Mouse (Mus musculus): ENCODE results near the gene Cers5. TPM values are rescaled to one million over a fixed set of nuclear protein-coding genes. Genes with fewer than 3 reads are reported as not detected.

The Cers5 gene
- polyA plus RNA-seq, 1 experiment = not detected

DNA sequence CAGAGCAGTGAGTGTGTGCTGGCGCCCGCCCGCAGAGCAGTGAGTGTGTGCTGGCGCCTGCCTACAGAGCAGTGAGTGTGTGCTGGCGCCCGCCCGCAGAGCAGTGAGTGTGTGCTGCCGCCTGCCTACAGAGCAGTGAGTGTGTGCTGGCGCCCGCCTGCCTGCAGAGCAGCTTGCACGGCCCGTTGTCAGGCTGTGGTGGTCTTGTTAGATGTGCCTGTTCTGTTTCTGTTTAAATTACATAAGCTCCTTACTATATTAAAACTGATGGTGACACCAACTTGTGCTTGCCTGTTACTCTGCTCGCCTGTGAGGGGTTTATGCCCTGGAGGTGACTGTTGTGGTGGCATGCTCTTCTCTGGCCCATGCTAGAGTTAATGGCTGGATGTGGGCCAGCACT lies 64.5 kb downstream of the Cers5 start:
- peaks cover 58% of the 10 kb centered on the region for H3K4me1 ChIP-seq (ENCODE audit: control insufficient read depth, insufficient read depth, low read length)
- no peak overlapping the region for H3K4me3 ChIP-seq (ENCODE audit: insufficient read depth, low read depth, low read length)
- no peak overlapping the region for H3K27ac ChIP-seq (ENCODE audit: insufficient read depth, low read depth, low read length)
- 83% methylated on average over 13 of the region's 13 CpGs for WGBS
- TF ChIP-seq POLR2A (IDR thresholded peaks at IDR 0.05; ENCODE audit: insufficient read depth, low read depth, low read length) (no peak), CTCF (IDR thresholded peaks at IDR 0.05; ENCODE audit: insufficient read depth, low read depth, low read length) (no peak)

DNA sequence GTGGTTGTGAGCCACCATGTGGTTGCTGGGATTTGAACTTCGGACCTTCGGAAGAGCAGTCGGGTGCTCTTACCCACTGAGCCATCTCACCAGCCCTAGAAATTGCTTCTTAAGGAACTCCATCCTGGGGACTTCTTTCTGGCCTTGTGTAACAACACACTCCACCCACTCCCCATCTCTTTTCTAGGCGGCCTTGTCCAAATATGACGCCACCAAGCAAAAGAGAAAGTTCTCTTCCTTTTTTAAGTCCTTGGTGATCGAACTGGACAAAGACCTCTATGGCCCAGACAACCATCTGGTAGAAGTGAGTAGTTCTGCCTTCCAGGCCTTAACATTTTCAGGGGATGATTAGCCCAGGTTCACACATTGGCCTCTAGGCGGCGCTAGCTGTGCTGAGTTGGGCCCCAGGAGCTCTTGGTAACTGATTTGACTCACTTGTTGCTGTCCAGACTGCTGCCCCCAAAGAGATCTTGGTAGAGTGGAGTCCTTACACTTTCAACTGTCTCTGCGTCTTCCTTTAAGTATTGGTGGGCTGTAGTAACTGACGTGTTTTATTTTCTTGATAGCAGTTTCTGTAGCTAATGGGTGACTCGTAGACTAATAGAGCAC lies 67.1 kb downstream of the Cers5 start, which contains the start of gene Gm17349:
TSS of gene Gm17349 (minus strand) at position 51 of the 609 bp plus-strand sequence.
- 39% methylated on average over 11 of the region's 11 CpGs for WGBS

DNA sequence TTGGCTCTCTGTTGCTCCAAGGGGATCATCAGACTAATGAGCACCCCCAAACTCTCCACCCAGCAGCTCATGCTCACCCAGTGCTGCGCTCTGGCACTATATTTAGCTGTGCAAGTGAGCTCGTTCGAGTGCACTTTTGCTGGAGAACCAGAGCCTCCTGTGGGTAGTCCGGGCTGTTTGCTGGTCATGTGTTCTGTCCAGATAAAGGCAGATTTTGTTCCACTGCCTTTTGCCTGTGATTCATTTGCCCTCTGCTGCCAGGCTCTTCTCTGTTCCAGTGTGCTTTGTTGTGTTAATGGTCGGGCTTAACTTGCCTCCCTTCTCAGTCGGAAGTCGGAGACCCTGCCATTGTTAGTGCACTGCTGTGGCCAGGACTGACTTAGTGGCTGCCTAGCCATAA lies 67.8 kb downstream of the Cers5 start:
- TF ChIP-seq CTCF (IDR thresholded peaks at IDR 0.05; ENCODE audit: insufficient read depth, low read depth, low read length) = no peak
- no peak for TF ChIP-seq POLR2A (IDR thresholded peaks at IDR 0.05; ENCODE audit: insufficient read depth, low read depth, low read length)

More for the DNA sequence above, 67.1 kb downstream of the Cers5 start, which contains the start of gene Gm17349:
- H3K4me3 ChIP-seq (ENCODE audit: insufficient read depth, low read depth, low read length) = peak within 1 kb of the TSS; percentile 50
- H3K4me1 ChIP-seq (ENCODE audit: control insufficient read depth, insufficient read depth, low read length) = peaks cover 39% of the 10 kb centered on the region
- TF ChIP-seq CTCF (IDR thresholded peaks at IDR 0.05; ENCODE audit: insufficient read depth, low read depth, low read length) = peak; percentile 55; the same call in 1 of the 2 replicates
- no peak for TF ChIP-seq POLR2A (IDR thresholded peaks at IDR 0.05; ENCODE audit: insufficient read depth, low read depth, low read length)
- H3K27ac ChIP-seq (ENCODE audit: insufficient read depth, low read depth, low read length) = peak within 1 kb of the TSS; percentile 100

DNA sequence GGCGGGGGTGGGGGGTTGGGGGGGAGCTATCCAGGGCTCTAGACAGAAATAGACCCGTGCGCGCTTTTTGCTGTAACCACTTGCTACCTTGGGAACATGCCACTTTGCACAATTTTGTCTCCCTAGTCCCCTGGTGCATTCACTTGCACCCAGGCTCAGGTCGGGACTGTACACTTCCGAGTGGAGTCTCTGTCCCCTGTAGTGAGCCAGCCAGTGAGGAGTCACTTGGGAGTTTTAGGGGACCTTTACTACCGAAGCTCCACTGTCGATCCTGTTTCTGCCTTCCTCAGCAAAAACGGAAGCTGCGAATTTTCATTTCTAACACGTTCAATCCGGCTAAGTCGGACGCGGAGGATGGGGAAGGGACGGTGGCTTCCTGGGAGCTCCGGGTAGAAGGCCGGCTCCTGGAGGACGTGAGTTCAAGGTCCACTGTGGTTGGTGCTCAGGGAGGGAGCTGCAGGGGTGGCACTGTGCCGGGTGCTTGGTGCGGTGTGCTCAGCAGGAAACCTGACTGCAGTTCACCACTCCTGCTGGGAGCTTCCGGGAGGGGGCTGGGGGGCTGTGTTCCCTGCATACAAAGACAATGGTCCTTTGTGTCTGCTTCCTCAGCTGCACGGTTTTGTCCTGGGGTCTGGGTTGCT lies 68.5 kb downstream of the Cers5 start:
- WGBS = 6% methylated on average over 23 of the region's 23 CpGs
- H3K27ac ChIP-seq (ENCODE audit: insufficient read depth, low read depth, low read length) = peak overlapping the region; percentile 100
- H3K4me1 ChIP-seq (ENCODE audit: control insufficient read depth, insufficient read depth, low read length) = peaks cover 39% of the 10 kb centered on the region
- peak; percentile 16; the same call in 1 of the 2 replicates for TF ChIP-seq POLR2A (IDR thresholded peaks at IDR 0.05; ENCODE audit: insufficient read depth, low read depth, low read length)
- no peak for TF ChIP-seq CTCF (IDR thresholded peaks at IDR 0.05; ENCODE audit: insufficient read depth, low read depth, low read length)
- H3K4me3 ChIP-seq (ENCODE audit: insufficient read depth, low read depth, low read length) = peak overlapping the region; percentile 50

More for the DNA sequence above, 67.8 kb downstream of the Cers5 start:
- peaks cover 40% of the 10 kb centered on the region for H3K4me1 ChIP-seq (ENCODE audit: control insufficient read depth, insufficient read depth, low read length)
- H3K27ac ChIP-seq (ENCODE audit: insufficient read depth, low read depth, low read length) = peak overlapping the region; percentile 100
- WGBS = 6% methylated on average over 7 of the region's 7 CpGs
- peak overlapping the region; percentile 50 for H3K4me3 ChIP-seq (ENCODE audit: insufficient read depth, low read depth, low read length)

DNA sequence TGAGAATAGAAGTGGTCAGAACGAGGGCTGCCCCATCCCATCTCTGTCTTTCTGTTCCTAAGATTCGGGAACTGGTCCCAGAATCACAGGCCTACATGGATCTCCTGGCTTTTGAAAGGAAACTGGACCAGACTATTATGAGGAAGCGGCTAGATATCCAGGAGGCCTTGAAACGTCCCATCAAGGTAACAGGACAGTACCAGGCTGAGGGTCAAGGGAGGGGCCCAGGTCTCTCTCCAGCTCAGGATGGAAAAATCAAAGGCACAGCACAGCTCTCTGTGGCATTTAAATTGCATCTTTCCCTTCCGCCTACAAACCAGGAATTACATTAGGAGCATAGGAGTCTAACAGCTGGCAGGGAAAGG lies 69.0 kb downstream of the Cers5 start:
- H3K4me1 ChIP-seq (ENCODE audit: control insufficient read depth, insufficient read depth, low read length) = peaks cover 41% of the 10 kb centered on the region
- peak overlapping the region; percentile 97 for H3K27ac ChIP-seq (ENCODE audit: insufficient read depth, low read depth, low read length)
- TF ChIP-seq CTCF (IDR thresholded peaks at IDR 0.05; ENCODE audit: insufficient read depth, low read depth, low read length) (no peak), POLR2A (IDR thresholded peaks at IDR 0.05; ENCODE audit: insufficient read depth, low read depth, low read length) (no peak)
- WGBS = 19% methylated on average over 5 of the region's 5 CpGs
- H3K4me3 ChIP-seq (ENCODE audit: insufficient read depth, low read depth, low read length) = peak overlapping the region; percentile 83

DNA sequence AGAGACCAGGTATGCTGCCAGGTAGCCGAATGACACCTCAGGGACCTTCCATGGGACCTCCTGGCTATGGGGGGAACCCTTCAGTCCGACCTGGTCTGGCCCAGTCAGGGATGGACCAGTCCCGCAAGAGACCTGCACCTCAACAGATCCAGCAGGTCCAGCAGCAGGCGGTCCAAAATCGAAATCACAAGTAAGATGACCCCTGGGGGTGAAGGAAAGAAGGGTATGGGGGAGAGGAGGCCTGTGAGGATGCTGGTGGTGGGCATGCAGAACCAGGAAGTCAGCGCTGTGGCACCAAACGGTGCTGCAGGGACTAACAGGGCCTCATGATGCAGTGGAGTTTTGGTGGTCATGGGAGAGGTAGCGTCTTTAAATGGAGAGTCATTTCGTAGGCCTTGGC lies 69.6 kb downstream of the Cers5 start:
- no peak for TF ChIP-seq CTCF (IDR thresholded peaks at IDR 0.05; ENCODE audit: insufficient read depth, low read depth, low read length)
- no peak for TF ChIP-seq POLR2A (IDR thresholded peaks at IDR 0.05; ENCODE audit: insufficient read depth, low read depth, low read length)
- peak overlapping the region; percentile 97 for H3K27ac ChIP-seq (ENCODE audit: insufficient read depth, low read depth, low read length)
- peak overlapping the region; percentile 83 for H3K4me3 ChIP-seq (ENCODE audit: insufficient read depth, low read depth, low read length)
- H3K4me1 ChIP-seq (ENCODE audit: control insufficient read depth, insufficient read depth, low read length) = peaks cover 44% of the 10 kb centered on the region
- 37% methylated on average over 9 of the region's 9 CpGs for WGBS

DNA sequence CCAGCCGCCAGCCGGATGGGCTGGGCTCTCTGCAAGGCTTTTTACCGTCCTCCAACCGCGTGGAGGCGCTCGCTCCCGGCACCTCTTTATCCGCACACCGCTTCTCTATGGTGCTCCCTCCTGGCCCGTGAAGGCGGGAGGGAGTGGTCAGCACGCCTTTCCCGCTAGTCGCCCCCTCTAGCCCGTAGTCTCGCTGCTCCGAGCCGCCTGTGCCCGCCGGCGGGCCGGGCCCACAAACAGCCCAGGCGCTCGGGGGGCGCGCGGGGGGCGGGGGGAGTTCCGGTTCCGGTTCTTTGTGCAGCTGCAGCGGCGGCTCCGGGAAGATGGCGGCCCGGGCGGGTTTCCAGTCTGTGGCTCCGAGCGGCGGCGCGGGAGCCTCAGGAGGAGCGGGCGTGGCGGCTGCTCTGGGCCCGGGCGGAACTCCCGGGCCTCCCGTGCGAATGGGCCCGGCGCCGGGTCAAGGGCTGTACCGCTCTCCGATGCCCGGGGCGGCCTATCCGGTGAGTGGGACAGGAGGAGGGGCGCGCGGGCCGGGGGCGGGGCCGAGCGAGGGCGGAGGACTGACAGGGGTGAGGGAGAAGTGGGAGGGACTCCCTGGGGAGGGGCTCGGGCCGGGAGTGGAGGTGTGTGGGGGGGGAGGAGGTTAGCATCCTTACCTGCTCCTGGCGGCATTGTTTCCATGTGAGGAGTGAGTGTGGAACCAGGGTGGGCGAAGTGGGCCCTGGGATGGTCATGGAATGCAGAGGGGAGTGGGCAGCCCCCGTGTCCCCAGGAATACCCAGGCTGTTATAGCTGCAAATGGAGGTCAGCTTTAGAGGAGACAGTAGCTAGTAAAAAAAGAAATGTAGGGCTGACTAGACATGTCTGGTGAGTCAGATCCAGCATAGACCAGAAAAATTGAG lies 70.4 kb downstream of the Cers5 start, which contains the start of gene Smarcd1:
TSS of gene Smarcd1 (plus strand) at position 131 of the 902 bp plus-strand sequence.
- Histone ChIP-seq H3K4me1 (ENCODE audit: control insufficient read depth, insufficient read depth, low read length) (peaks cover 37% of the 10 kb centered on the region), H3K4me3 (ENCODE audit: insufficient read depth, low read depth, low read length) (peak within 1 kb of the TSS; percentile 83), H3K27ac (ENCODE audit: insufficient read depth, low read depth, low read length) (peak within 1 kb of the TSS; percentile 97)
- peak; percentile 90 for TF ChIP-seq CTCF (IDR thresholded peaks at IDR 0.05; ENCODE audit: insufficient read depth, low read depth, low read length)
- peak; percentile 63 for TF ChIP-seq POLR2A (IDR thresholded peaks at IDR 0.05; ENCODE audit: insufficient read depth, low read depth, low read length)
- WGBS = under 1% methylated on average over 70 of the region's 71 CpGs

DNA sequence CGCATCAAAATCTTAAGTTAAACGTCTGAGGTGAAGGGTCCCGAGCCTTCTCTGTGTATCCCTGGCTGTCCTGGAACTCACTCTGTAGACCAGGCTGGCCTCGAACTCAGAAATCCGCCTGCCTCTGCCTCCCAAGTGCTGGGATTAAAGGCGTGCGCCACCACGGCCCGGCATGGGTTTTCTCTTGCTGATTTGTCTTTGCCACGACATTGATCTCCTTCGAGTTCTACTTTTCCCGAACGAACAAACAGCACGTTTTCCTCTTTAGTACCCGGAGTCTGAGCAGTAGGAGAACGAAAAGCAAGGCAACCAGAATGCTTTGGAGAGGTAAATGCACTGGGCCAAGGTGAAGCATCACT lies 71.1 kb downstream of the Cers5 start:
- WGBS = 36% methylated on average over 16 of the region's 16 CpGs
- H3K27ac ChIP-seq (ENCODE audit: insufficient read depth, low read depth, low read length) = 0 out of 2 replicates have a peak overlapping the region, but pooled peaks have one; percentile 16
- H3K4me3 ChIP-seq (ENCODE audit: insufficient read depth, low read depth, low read length) = peak overlapping the region; percentile 83
- H3K4me1 ChIP-seq (ENCODE audit: control insufficient read depth, insufficient read depth, low read length) = peaks cover 35% of the 10 kb centered on the region
